In the genomic region with DNA sequence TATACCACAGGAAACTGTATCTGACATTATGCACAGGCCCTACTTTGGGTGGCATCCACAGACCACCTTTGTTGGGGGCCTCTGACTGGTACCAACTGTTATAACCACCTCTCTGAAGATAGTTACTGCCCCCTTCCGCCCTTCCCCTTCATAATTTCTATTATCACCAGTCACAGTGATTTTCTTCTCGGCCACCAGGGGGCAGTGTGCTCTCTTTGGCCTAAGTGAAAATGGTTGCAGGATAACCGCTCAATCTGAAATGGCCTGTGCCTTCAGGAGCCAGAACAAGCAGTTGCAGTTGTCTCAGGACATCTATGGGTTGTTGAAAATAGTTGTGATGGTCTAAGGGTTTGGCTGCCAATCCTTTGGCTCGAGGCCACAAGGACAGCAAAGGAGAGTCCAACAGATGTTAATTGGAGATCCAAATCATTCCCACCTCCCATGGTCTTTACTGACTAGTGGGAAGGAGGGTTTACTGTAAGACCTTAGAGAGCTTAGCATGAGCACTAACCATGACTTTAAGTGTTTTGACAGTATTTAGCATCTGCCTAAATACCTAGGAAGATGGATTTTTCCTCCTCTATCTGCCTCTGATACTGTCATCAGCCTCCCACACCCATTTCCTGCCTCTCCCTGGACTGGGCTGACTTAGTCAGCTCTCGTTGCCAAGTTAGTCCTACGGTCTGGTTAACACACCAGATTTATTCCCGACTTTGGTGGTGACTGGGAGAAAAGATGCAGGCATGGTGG, we compare ENCODE assay signal across 7 mouse cellular contexts. TPM values are rescaled to one million over a fixed set of nuclear protein-coding genes. Genes with fewer than 3 reads are reported as not detected.
DNase-seq lines count a peak whose midpoint lies in the region; ATAC-seq and TF ChIP-seq lines count a peak whose summit lies in the region.

No protein-coding gene starts in this region.

- H3K4me1 ChIP-seq in midbrain, embryonic 10.5 days, result peaks cover 15% of the 10 kb centered on the region
- peaks cover 9% of the 10 kb centered on the region for H3K4me1 ChIP-seq in midbrain, embryonic 13.5 days (replicated peaks)
- peaks cover 0 to 5% of the 10 kb centered on the region in 2 experiments; a peak in 1 of 4 replicates for H3K4me1 ChIP-seq in ES-E14 (ENCODE audit: control insufficient read depth in 2 of 2, insufficient read depth in 2 of 2, low read length in 2 of 2, poor library complexity in 1 of 2)
- peaks cover 3% of the 10 kb centered on the region; the same call in 1 of the 2 replicates for H3K4me1 ChIP-seq in liver, adult 2 months (ENCODE audit: control insufficient read depth, insufficient read depth, low read length)

- peak; percentile 65 for DNase-seq in midbrain, embryonic 10.5 days (ENCODE audit: low spot score)
- peak; percentile 57 for DNase-seq in ES-E14 (ENCODE audit: low read depth, low spot score)
- DNase-seq in adrenal gland, postnatal 36 days, result peak; percentile 40 to 63
- peak; percentile 51 for DNase-seq in liver, adult 2 months (ENCODE audit: extremely low read depth, low read depth, low spot score)
- DNase-seq in retina, postnatal 7 days (ENCODE audit: low read depth, low spot score), result peak; percentile 59

- TF ChIP-seq POLR2A in liver, adult 2 months (IDR thresholded peaks at IDR 0.05; ENCODE audit: extremely low read depth, insufficient read depth, low read length), result no peak

- ATAC-seq in midbrain, embryonic 13.5 days, result no peak
- ATAC-seq in erythroblast, adult 5-6 weeks (replicated peaks; ENCODE audit: low FRiP score, poor library complexity, severe bottlenecking), result peak; percentile 66; the same call in 1 of the 2 replicates

- H3K4me2 ChIP-seq in midbrain, embryonic 13.5 days (replicated peaks), result no peak overlapping the region

- H3K9ac ChIP-seq in midbrain, embryonic 13.5 days (replicated peaks), result no peak overlapping the region
- no peak overlapping the region; the same call in 1 of the 2 replicates for H3K9ac ChIP-seq in ES-E14 (ENCODE audit: insufficient read depth, low read depth, low read length, poor library complexity, severe bottlenecking)
- H3K9ac ChIP-seq in liver, adult 2 months (ENCODE audit: low read depth, low read length), result no peak overlapping the region

- H3K36me3 ChIP-seq in midbrain, embryonic 10.5 days, result no peaks in the 10 kb centered on the region
- no peaks in the 10 kb centered on the region for H3K36me3 ChIP-seq in midbrain, embryonic 13.5 days
- H3K36me3 ChIP-seq in ES-E14 (ENCODE audit: control insufficient read depth, insufficient read depth, low read length, poor library complexity, severe bottlenecking), result no peaks in the 10 kb centered on the region
- no peaks in the 10 kb centered on the region for H3K36me3 ChIP-seq in liver, adult 2 months (ENCODE audit: control insufficient read depth, insufficient read depth, low read length)

- in situ Hi-C loops in ES-E14 (cut with MboI; ENCODE audit: low sequenced_read_pairs in 2 of 2, unreplicated experiment in 2 of 2), result loop anchor here in 1 of 2 experiments (10.0 kb wide), 1 partner anchor 87 kb away; no protein-coding TSS in a partner anchor

- no peaks in the 10 kb centered on the region for H3K79me2 ChIP-seq in liver, adult 2 months (ENCODE audit: control insufficient read depth, insufficient read depth, low read length)

- H3K4me3 ChIP-seq in midbrain, embryonic 10.5 days, result no peak overlapping the region
- no peak overlapping the region for H3K4me3 ChIP-seq in midbrain, embryonic 13.5 days (replicated peaks)
- no peak overlapping the region for H3K4me3 ChIP-seq in ES-E14 (ENCODE audit: insufficient read depth in 1 of 2, low read depth in 1 of 2, low read length in 2 of 2, poor library complexity in 1 of 2, severe bottlenecking in 1 of 2)
- H3K4me3 ChIP-seq in liver, adult 2 months (ENCODE audit: insufficient read depth, low read depth, low read length), result no peak overlapping the region

- no peaks in the 10 kb centered on the region for H3K9me3 ChIP-seq in midbrain, embryonic 10.5 days (replicated peaks)
- no peaks in the 10 kb centered on the region for H3K9me3 ChIP-seq in midbrain, embryonic 13.5 days
- no peaks in the 10 kb centered on the region for H3K9me3 ChIP-seq in ES-E14 (ENCODE audit: control insufficient read depth, insufficient read depth, low read depth, low read length)

- H3K27ac ChIP-seq in midbrain, embryonic 10.5 days (replicated peaks), result no peak overlapping the region
- H3K27ac ChIP-seq in midbrain, embryonic 13.5 days, result no peak overlapping the region
- H3K27ac ChIP-seq in ES-E14 (ENCODE audit: insufficient read depth, low read depth, low read length, poor library complexity, severe bottlenecking), result no peak overlapping the region
- H3K27ac ChIP-seq in liver, adult 2 months (replicated peaks; ENCODE audit: insufficient read depth, low read depth, low read length), result no peak overlapping the region

- no peaks in the 10 kb centered on the region for H3K27me3 ChIP-seq in midbrain, embryonic 10.5 days (ENCODE audit: low read depth, poor library complexity, severe bottlenecking)
- no peaks in the 10 kb centered on the region for H3K27me3 ChIP-seq in midbrain, embryonic 13.5 days
- no peaks in the 10 kb centered on the region for H3K27me3 ChIP-seq in liver, adult 2 months (ENCODE audit: control insufficient read depth, insufficient read depth, low read length)

- 35% methylated on average over 7 of the region's 7 CpGs for WGBS in midbrain, embryonic 10.5 days
- WGBS in midbrain, embryonic 13.5 days, result 35% methylated on average over 7 of the region's 7 CpGs
- WGBS in liver, adult 2 months, result 24% methylated on average over 7 of the region's 7 CpGs

- peak; percentile 68 for TF ChIP-seq CTCF in liver, adult 2 months (IDR thresholded peaks at IDR 0.05; ENCODE audit: low read depth, low read length)

TF ChIP-seq in ES-E14, 5 proteins besides CTCF, POLR2A, EP300 and RAD21:
- no peak for TF ChIP-seq ZNF384 (IDR thresholded peaks at IDR 0.05; ENCODE audit: low read depth, low read length)
- TF ChIP-seq ZC3H11A (IDR thresholded peaks at IDR 0.05; ENCODE audit: borderline replicate concordance, low read depth, low read length), result peak; percentile 61
TF ChIP-seq in ES-E14: peak in this region for 1.

RNA-seq across cellular contexts. Expression of gene Lrrc27, which starts 4.6 kb away (rescaled TPM):
- 5.3 and 7.3 TPM in 2 replicates for polyA plus RNA-seq in midbrain, embryonic 10.5 days (2016; fragmentation: Nextera tagmentation; extraction: Ambion mirVana)
- 4.8 and 6.8 TPM in 2 replicates for polyA plus RNA-seq in midbrain, embryonic 13.5 days (2015; fragmentation: Nextera tagmentation; extraction: Ambion mirVana)
- 6.3 and 8.2 TPM in 2 replicates for total RNA-seq in ES-E14 (2012; rRNA removed)
- 1 to 10 TPM; 6.9 to 8.1 TPM for total RNA-seq in adrenal gland, postnatal 36 days (2021)
- 2.9 TPM in 1 of 2 replicates, not detected in the other for total RNA-seq in erythroblast, adult 5-6 weeks (2015; ENCODE audit: low replicate concordance)
- 0.94 TPM in 1 of 2 replicates, not detected in the other for total RNA-seq in erythroblast, adult 5-6 weeks (2017; ENCODE audit: low replicate concordance)
- 0.20 and 0.28 TPM in 2 replicates for total RNA-seq in liver, adult 2 months (2014; rRNA removed)
- polyA plus RNA-seq in liver, adult 2 months (2012; rRNA removed), result 0.61 and 1.1 TPM in 2 replicates

RNA-seq across cellular contexts. Expression of gene Stk32c, which starts 4.9 kb away (rescaled TPM):
- 0.22 and 0.35 TPM in 2 replicates for polyA plus RNA-seq in midbrain, embryonic 10.5 days (2016; fragmentation: Nextera tagmentation; extraction: Ambion mirVana)
- polyA plus RNA-seq in midbrain, embryonic 13.5 days (2015; fragmentation: Nextera tagmentation; extraction: Ambion mirVana), result 0.49 and 0.79 TPM in 2 replicates
- 0.53 and 0.89 TPM in 2 replicates for total RNA-seq in ES-E14 (2012; rRNA removed)
- 1 to 10 TPM; 3.3 to 3.9 TPM for total RNA-seq in adrenal gland, postnatal 36 days (2021)
- not detected in 2 replicates for total RNA-seq in erythroblast, adult 5-6 weeks (2015; ENCODE audit: low replicate concordance)
- total RNA-seq in erythroblast, adult 5-6 weeks (2017; ENCODE audit: low replicate concordance), result not detected in 2 replicates
- total RNA-seq in liver, adult 2 months (2014; rRNA removed), result 0.18 and 0.27 TPM in 2 replicates
- 0.21 and 0.39 TPM in 2 replicates for polyA plus RNA-seq in liver, adult 2 months (2012; rRNA removed)

RNA-seq across cellular contexts. Expression of gene Pwwp2b, which starts 40.1 kb away (rescaled TPM):
- 4.3 and 4.4 TPM in 2 replicates for polyA plus RNA-seq in midbrain, embryonic 10.5 days (2016; fragmentation: Nextera tagmentation; extraction: Ambion mirVana)
- 3.1 and 4.1 TPM in 2 replicates for polyA plus RNA-seq in midbrain, embryonic 13.5 days (2015; fragmentation: Nextera tagmentation; extraction: Ambion mirVana)
- total RNA-seq in ES-E14 (2012; rRNA removed), result 7.1 and 7.5 TPM in 2 replicates
- total RNA-seq in adrenal gland, postnatal 36 days (2021), result 10 to 100 TPM in 1 of 2 experiments, 1 to 10 TPM in 1; 9.8 to 15.6 TPM
- 0.42 and 2.7 TPM in 2 replicates for total RNA-seq in erythroblast, adult 5-6 weeks (2015; ENCODE audit: low replicate concordance)
- 0.42 TPM in 1 of 2 replicates, not detected in the other for total RNA-seq in erythroblast, adult 5-6 weeks (2017; ENCODE audit: low replicate concordance)
- 0.65 and 0.74 TPM in 2 replicates for total RNA-seq in liver, adult 2 months (2014; rRNA removed)
- polyA plus RNA-seq in liver, adult 2 months (2012; rRNA removed), result 2.1 TPM in 2 replicates
